Mouse (Mus musculus) MEL (cell line): Measurements from ENCODE around the gene Tor4a. TPM values are rescaled to one million over a fixed set of nuclear protein-coding genes. Genes with fewer than 3 reads are reported as not detected.

Experiments used
- DNase-seq: peaks from one replicate; pipeline ENCODE4 v3.0.0; 2011; ENCODE audit warnings: low read depth, low spot score
- H3K27ac ChIP-seq: 2 replicates; pipeline ENCODE4 v1.5.1; 2012; ENCODE audit warnings: low read depth, mild to moderate bottlenecking, control low read depth, low read length, moderate library complexity; ENCODE audit not compliant: control insufficient read depth
- H3K27me3 ChIP-seq, 2 experiments: fragments of 150-350 bp in 1 of 2; sonication (generic) in 1 of 2; 2 replicates each; pipeline ENCODE4 v1.6.1; 2012; ENCODE audit warnings: low read length in 2 of 2, mild to moderate bottlenecking in 2 of 2, improper control_type of control experiment in 1 of 2, moderate library complexity in 1 of 2; ENCODE audit not compliant: insufficient read depth in 2 of 2, control insufficient read depth in 1 of 2
- H3K36me3 ChIP-seq, 2 experiments: 2 replicates each; pipeline ENCODE4 v1.6.1; 2012 to 2014; ENCODE audit warnings: low read length in 2 of 2, improper control_type of control experiment in 1 of 2, inconsistent platforms in 1 of 2, mild to moderate bottlenecking in 1 of 2; ENCODE audit not compliant: insufficient read depth in 2 of 2, control insufficient read depth in 1 of 2
- H3K4me1 ChIP-seq, 2 experiments: fragments of 150-350 bp in 1 of 2; sonication (generic) in 1 of 2; 2 replicates each; pipeline ENCODE4 v1.6.1; 2012; ENCODE audit warnings: low read length in 2 of 2, improper control_type of control experiment in 1 of 2, mild to moderate bottlenecking in 1 of 2; ENCODE audit not compliant: insufficient read depth in 2 of 2, control insufficient read depth in 1 of 2
- H3K4me3 ChIP-seq, 2 experiments: fragments of 150-350 bp in 1 of 2; sonication (generic) in 1 of 2; 2 replicates each; pipeline ENCODE4 v1.5.1; 2012; ENCODE audit warnings: low read depth in 2 of 2, low read length in 2 of 2, mild to moderate bottlenecking in 2 of 2, moderate library complexity in 2 of 2, control low read depth in 1 of 2, improper control_type of control experiment in 1 of 2; ENCODE audit not compliant: control insufficient read depth in 1 of 2, insufficient read depth in 1 of 2
- H3K79me2 ChIP-seq: 2 replicates; pipeline ENCODE4 v1.6.1; 2012; ENCODE audit warnings: mild to moderate bottlenecking, low read length, moderate library complexity; ENCODE audit not compliant: control insufficient read depth, poor library complexity, insufficient read depth
- H3K9ac ChIP-seq: 2 replicates; pipeline ENCODE4 v1.6.1; 2012; ENCODE audit warnings: low read depth, mild to moderate bottlenecking, control low read depth, low read length, moderate library complexity; ENCODE audit not compliant: control insufficient read depth, poor library complexity, severe bottlenecking
- H3K9me3 ChIP-seq: fragments of 150-350 bp; sonication (generic); replicated peaks from 2 replicates; pipeline ENCODE4 v1.6.1; 2012; ENCODE audit warnings: mild to moderate bottlenecking, low read length, improper control_type of control experiment, moderate library complexity; ENCODE audit not compliant: insufficient read depth
- BHLHE40 ChIP-seq: IDR thresholded peaks from 2 replicates; pipeline ENCODE4 v1.6.1; 2012; ENCODE audit warnings: low read depth, mild to moderate bottlenecking, inconsistent platforms, low read length, improper control_type of control experiment, borderline replicate concordance
- CHD1 ChIP-seq: IDR thresholded peaks from 2 replicates; pipeline ENCODE4 v1.6.1; 2012; ENCODE audit warnings: low read depth, mild to moderate bottlenecking, inconsistent platforms, low read length, improper control_type of control experiment
- CHD2 ChIP-seq: IDR thresholded peaks from 2 replicates; pipeline ENCODE4 v1.6.1; 2011; ENCODE audit warnings: low read length, improper control_type of control experiment
- CTCF ChIP-seq, 3 experiments: IDR thresholded peaks in 2 of 3; conservative IDR thresholded peaks in 1 of 3; 2 replicates each; pipeline ENCODE4 v1.5.1; 2011 to 2012; ENCODE audit warnings: low read length in 3 of 3, low read depth in 2 of 3, mild to moderate bottlenecking in 2 of 3, improper control_type of control experiment in 1 of 3, inconsistent platforms in 1 of 3, mixed read lengths in 1 of 3, moderate library complexity in 1 of 3; ENCODE audit not compliant: control insufficient read depth in 1 of 3, insufficient read depth in 1 of 3, poor library complexity in 1 of 3, severe bottlenecking in 1 of 3
- ELF1 ChIP-seq: IDR thresholded peaks from 2 replicates; pipeline ENCODE4 v1.6.1; 2014; ENCODE audit warnings: low read depth, mild to moderate bottlenecking, inconsistent platforms, low read length, improper control_type of control experiment, moderate library complexity
- EP300 ChIP-seq, 2 experiments: IDR thresholded peaks; 2 replicates each; pipeline ENCODE4 v1.6.1; 2011; ENCODE audit warnings: improper control_type of control experiment in 2 of 2, low read length in 2 of 2, low read depth in 1 of 2, mild to moderate bottlenecking in 1 of 2
- GATA1 ChIP-seq: IDR thresholded peaks from 2 replicates; pipeline ENCODE4 v1.6.1; 2011; ENCODE audit warnings: low read depth, low read length, improper control_type of control experiment
- HCFC1 ChIP-seq: IDR thresholded peaks from 2 replicates; pipeline ENCODE4 v1.6.1; 2012; ENCODE audit warnings: low read depth, mild to moderate bottlenecking, inconsistent platforms, low read length, improper control_type of control experiment, moderate library complexity
- JUND ChIP-seq: IDR thresholded peaks from 2 replicates; pipeline ENCODE4 v1.6.1; 2011; ENCODE audit warnings: low read depth, mild to moderate bottlenecking, improper control_type of control experiment, low read length
- MAFK ChIP-seq: IDR thresholded peaks from 2 replicates; pipeline ENCODE4 v1.6.1; 2011; ENCODE audit warnings: low read depth, mild to moderate bottlenecking, low read length, improper control_type of control experiment, borderline replicate concordance
- MAX ChIP-seq: IDR thresholded peaks from 2 replicates; pipeline ENCODE4 v1.6.1; 2011; ENCODE audit warnings: low read length, improper control_type of control experiment
- MAZ ChIP-seq: IDR thresholded peaks from 2 replicates; pipeline ENCODE4 v1.6.1; 2012; ENCODE audit warnings: low read depth, mild to moderate bottlenecking, inconsistent platforms, low read length, improper control_type of control experiment
- MXI1 ChIP-seq: IDR thresholded peaks from 2 replicates; pipeline ENCODE4 v1.6.1; 2011; ENCODE audit warnings: mild to moderate bottlenecking, low read depth, low read length, improper control_type of control experiment
- MYB ChIP-seq: IDR thresholded peaks from 2 replicates; pipeline ENCODE4 v1.6.1; 2011; ENCODE audit warnings: mild to moderate bottlenecking, low read depth, low read length, improper control_type of control experiment
- MYC ChIP-seq: IDR thresholded peaks from 2 replicates; pipeline ENCODE4 v1.6.1; 2011; ENCODE audit warnings: low read depth, mild to moderate bottlenecking, low read length, improper control_type of control experiment, moderate library complexity
- POLR2A ChIP-seq, 2 experiments: IDR thresholded peaks; 2 replicates each; pipeline ENCODE4 v1.6.1; 2011 to 2012; ENCODE audit warnings: low read length in 2 of 2, mild to moderate bottlenecking in 2 of 2, control low read depth in 1 of 2, improper control_type of control experiment in 1 of 2, low read depth in 1 of 2, moderate library complexity in 1 of 2; ENCODE audit not compliant: control insufficient read depth in 1 of 2, insufficient read depth in 1 of 2, poor library complexity in 1 of 2
- POLR2AphosphoS2 ChIP-seq: IDR thresholded peaks from 2 replicates; pipeline ENCODE4 v1.6.1; 2011; ENCODE audit warnings: low read length, improper control_type of control experiment
- POLR2AphosphoS5 ChIP-seq: IDR thresholded peaks from 2 replicates; pipeline ENCODE4 v1.6.1; 2012; ENCODE audit warnings: low read depth, borderline replicate concordance, mild to moderate bottlenecking, inconsistent platforms, low read length, moderate library complexity, mixed read lengths
- RAD21 ChIP-seq: IDR thresholded peaks from 2 replicates; pipeline ENCODE4 v1.6.1; 2011; ENCODE audit warnings: mild to moderate bottlenecking, low read depth, low read length, improper control_type of control experiment
- RCOR1 ChIP-seq: IDR thresholded peaks from 2 replicates; pipeline ENCODE4 v1.6.1; 2012; ENCODE audit warnings: low read depth, mild to moderate bottlenecking, inconsistent platforms, low read length, improper control_type of control experiment
- SIN3A ChIP-seq: IDR thresholded peaks from 2 replicates; pipeline ENCODE4 v1.6.1; 2012; ENCODE audit warnings: low read length, improper control_type of control experiment, inconsistent platforms
- SMC3 ChIP-seq: IDR thresholded peaks from 2 replicates; pipeline ENCODE4 v1.6.1; 2011; ENCODE audit warnings: low read depth, low read length, improper control_type of control experiment
- TAL1 ChIP-seq: IDR thresholded peaks from 2 replicates; pipeline ENCODE4 v1.6.1; 2012; ENCODE audit warnings: mild to moderate bottlenecking, inconsistent platforms, low read length, moderate library complexity, mixed read lengths
- TBP ChIP-seq: IDR thresholded peaks from 2 replicates; pipeline ENCODE4 v1.8.0; 2011; ENCODE audit warnings: low read depth, low read length, improper control_type of control experiment
- UBTF ChIP-seq: IDR thresholded peaks from 2 replicates; pipeline ENCODE4 v1.6.1; 2012; ENCODE audit warnings: low read depth, mild to moderate bottlenecking, inconsistent platforms, low read length, improper control_type of control experiment, moderate library complexity, borderline replicate concordance; ENCODE audit not compliant: insufficient read depth
- USF1 ChIP-seq: IDR thresholded peaks from 2 replicates; pipeline ENCODE4 v1.6.1; 2014; ENCODE audit warnings: low read depth, mild to moderate bottlenecking, inconsistent platforms, low read length, improper control_type of control experiment, moderate library complexity
- USF2 ChIP-seq, 2 experiments: IDR thresholded peaks; 2 replicates each; pipeline ENCODE4 v1.6.1; 2011 to 2012; ENCODE audit warnings: improper control_type of control experiment in 2 of 2, low read length in 2 of 2, borderline replicate concordance in 1 of 2, inconsistent platforms in 1 of 2, low read depth in 1 of 2, mild to moderate bottlenecking in 1 of 2; ENCODE audit not compliant: insufficient read depth in 1 of 2
- ZC3H11A ChIP-seq: IDR thresholded peaks from 2 replicates; pipeline ENCODE4 v1.6.1; 2012; ENCODE audit warnings: low read depth, mild to moderate bottlenecking, inconsistent platforms, low read length, improper control_type of control experiment
- ZKSCAN1 ChIP-seq: IDR thresholded peaks from 2 replicates; pipeline ENCODE4 v1.6.1; 2012; ENCODE audit warnings: low read depth, mild to moderate bottlenecking, inconsistent platforms, low read length, improper control_type of control experiment, moderate library complexity
- ZMIZ1 ChIP-seq: IDR thresholded peaks from 2 replicates; pipeline ENCODE4 v1.6.1; 2012; ENCODE audit warnings: low read depth, mild to moderate bottlenecking, inconsistent platforms, low read length, improper control_type of control experiment, moderate library complexity
- ZNF384 ChIP-seq: IDR thresholded peaks from 2 replicates; pipeline ENCODE4 v1.6.1; 2012; ENCODE audit warnings: low read depth, mild to moderate bottlenecking, inconsistent platforms, low read length, improper control_type of control experiment
- polyA plus RNA-seq, 2 experiments: library from polyadenylated mRNA; stranded (reverse) in 1 of 2; unstranded in 1 of 2; fragments of >175 nt in 1 of 2; fragments of >200 nt in 1 of 2; gene quantifications; 2 replicates each; pipeline versions ENCODE4 v1.2.1 to v1.2.4; 2012; ENCODE audit warnings: low replicate concordance in 2 of 2, low read depth in 1 of 2; ENCODE audit not compliant: insufficient read length in 2 of 2, insufficient read depth in 1 of 2, missing spikeins in 1 of 2
- total RNA-seq: library from RNA; depleted of rRNA; stranded (reverse); fragments of 300-350 nt; gene quantifications from 2 replicates; pipeline ENCODE4 v1.2.3, GENCODE M21; 2012

Gene Tor4a
- total and polyA plus RNA-seq, 3 experiments, result 9.1 to 13.7 TPM; not detected in 1

DNA sequence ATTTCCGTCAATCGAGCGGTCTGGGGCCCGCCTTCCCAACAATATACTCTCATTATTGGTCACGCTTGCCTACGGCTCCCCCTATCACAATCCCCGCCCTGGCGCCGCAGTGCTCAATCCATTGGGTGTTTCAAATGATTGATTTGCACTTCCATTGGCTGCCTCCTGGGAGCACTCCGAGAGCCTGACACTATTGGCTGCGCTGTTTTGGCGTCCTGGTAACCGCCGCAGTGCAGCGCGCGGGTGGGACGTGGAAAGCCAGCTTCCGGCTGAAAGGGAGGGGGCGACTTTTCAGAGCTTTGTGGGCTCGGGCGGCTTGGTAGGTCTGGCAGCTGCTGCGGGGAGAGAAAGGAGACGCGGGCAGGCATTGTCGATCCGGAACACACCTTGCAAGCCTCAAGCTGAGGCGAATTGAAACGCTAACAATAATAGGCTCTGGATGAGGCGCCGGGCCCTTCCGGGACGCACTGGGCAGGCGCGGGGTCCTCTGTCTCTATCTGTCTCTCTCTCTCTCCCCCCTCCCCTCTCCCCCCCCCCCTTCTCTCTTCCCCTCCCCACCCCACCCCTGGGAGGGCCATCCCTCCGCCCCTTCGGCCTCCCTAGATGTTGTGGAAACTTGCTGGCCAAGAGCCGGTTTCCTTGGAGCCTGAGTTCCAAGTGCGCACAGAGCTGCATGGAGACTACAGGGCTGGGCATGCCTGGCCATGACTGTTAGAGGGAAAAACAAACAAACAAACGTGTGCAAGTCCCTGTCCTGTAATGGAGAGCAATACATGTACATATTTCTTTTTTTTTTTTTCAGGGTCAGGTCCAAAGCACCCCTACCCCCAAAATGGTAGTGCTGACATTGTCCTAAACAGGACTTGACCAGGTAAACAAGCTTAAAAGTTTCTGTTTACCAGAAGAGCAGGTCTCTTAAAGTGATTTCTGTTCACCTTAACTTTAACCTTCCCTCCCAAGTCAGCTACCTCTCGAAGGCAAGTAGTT lies 28.4 kb upstream of the Tor4a start (continued):
- 0 out of 2 replicates have a peak, but pooled peaks have one; percentile 9 for TF ChIP-seq USF1
- TF ChIP-seq MAFK, result no peak
- no peak; the same call in 1 of the 2 replicates for TF ChIP-seq MYC
- no peak for TF ChIP-seq POLR2AphosphoS5
- TF ChIP-seq MAX, result peak; percentile 30; the same call in 1 of the 2 replicates
- TF ChIP-seq MAZ, result peak; percentile 84; the same call in 1 of the 2 replicates
- no peak for TF ChIP-seq MYB
- no peak for TF ChIP-seq RCOR1
- no peak for TF ChIP-seq TAL1
- TF ChIP-seq JUND, result no peak
- no peak for TF ChIP-seq EP300 (IDR thresholded peaks at IDR 0.05; ENCODE audit: low read depth in 1 of 2, low read length in 2 of 2)
- no peak for TF ChIP-seq UBTF
- TF ChIP-seq POLR2AphosphoS2, result no peak; the same call in 1 of the 2 replicates
- TF ChIP-seq ZNF384, result peak; percentile 57
- TF ChIP-seq GATA1, result 0 out of 2 replicates have a peak, but pooled peaks have one; percentile 5
- TF ChIP-seq, all 39 proteins: peak for 15

DNA sequence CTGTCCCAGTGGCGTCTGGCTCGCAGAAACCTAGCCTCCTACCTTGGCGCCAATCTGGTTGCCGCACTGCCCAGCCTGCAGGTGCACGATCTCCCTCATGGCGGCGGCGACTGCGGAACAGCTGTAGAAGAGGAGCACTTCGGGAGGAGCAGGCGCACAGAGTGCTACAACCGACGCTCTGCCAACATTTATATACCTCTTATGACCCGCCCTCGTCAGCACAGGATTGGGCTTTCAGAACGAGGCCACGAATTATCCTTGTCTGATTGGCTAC lies 27.7 kb upstream of the Tor4a start, which contains the start of gene Tubb4b:
Gene Tubb4b (minus strand): TSS at position 211 of the 274 bp plus-strand sequence.
- peak within 1 kb of the TSS; percentile 99 for H3K9ac ChIP-seq
- no peaks in the 10 kb centered on the region for H3K27me3 ChIP-seq
- peaks cover 6 to 8% of the 10 kb centered on the region in 2 experiments for H3K36me3 ChIP-seq
- peaks cover 6 to 18% of the 10 kb centered on the region in 2 experiments; a peak in 3 of 4 replicates for H3K4me1 ChIP-seq
- H3K4me3 ChIP-seq, result peak within 1 kb of the TSS; percentile 96 to 97
- peak within 1 kb of the TSS; percentile 100 for H3K27ac ChIP-seq
- H3K9me3 ChIP-seq, result no peaks in the 10 kb centered on the region
- no peak for DNase-seq
- peaks cover 17% of the 10 kb centered on the region for H3K79me2 ChIP-seq
- peak; percentile 99 to 100 for TF ChIP-seq POLR2A (IDR thresholded peaks at IDR 0.05; ENCODE audit: control insufficient read depth in 1 of 2, insufficient read depth in 1 of 2, low read depth in 1 of 2, low read length in 2 of 2, poor library complexity in 1 of 2)
- no peak; the same call in 1 of the 2 replicates for TF ChIP-seq UBTF
- TF ChIP-seq SMC3, result no peak
- no peak for TF ChIP-seq USF1
- no peak for TF ChIP-seq MYB
- TF ChIP-seq ZMIZ1, result peak; percentile 99
- TF ChIP-seq MAZ, result no peak
- TF ChIP-seq TBP, result peak; percentile 99
- TF ChIP-seq CTCF (IDR thresholded peaks at IDR 0.05 in 2 of 3, conservative IDR thresholded peaks at IDR 0.05 in 1 of 3; ENCODE audit: control insufficient read depth in 1 of 3, insufficient read depth in 1 of 3, low read depth in 2 of 3, low read length in 3 of 3, poor library complexity in 1 of 3, severe bottlenecking in 1 of 3), result no peak
- TF ChIP-seq HCFC1, result peak; percentile 65; the same call in 1 of the 2 replicates
- no peak for TF ChIP-seq CHD1
- TF ChIP-seq SIN3A, result peak; percentile 27; the same call in 1 of the 2 replicates
- no peak for TF ChIP-seq RCOR1
- no peak for TF ChIP-seq RAD21
- no peak for TF ChIP-seq ZKSCAN1
- TF ChIP-seq ZNF384, result no peak
- no peak; the same call in 1 of the 2 replicates for TF ChIP-seq MAX
- no peak for TF ChIP-seq BHLHE40
- no peak for TF ChIP-seq CHD2
- no peak for TF ChIP-seq MAFK
- TF ChIP-seq ZC3H11A, result no peak
- peak; percentile 45; the same call in 1 of the 2 replicates for TF ChIP-seq ELF1
- TF ChIP-seq POLR2AphosphoS2, result peak; percentile 100
- TF ChIP-seq USF2 (IDR thresholded peaks at IDR 0.05; ENCODE audit: borderline replicate concordance in 1 of 2, insufficient read depth in 1 of 2, low read depth in 1 of 2, low read length in 2 of 2), result no peak
- no peak for TF ChIP-seq JUND
- TF ChIP-seq TAL1, result no peak
- TF ChIP-seq MXI1, result peak; percentile 42; the same call in 1 of the 2 replicates
